Mouse (Mus musculus) heart, embryonic 15.5 days (tissue): ENCODE measurements around the gene Ppm1n. TPM values are rescaled to one million over a fixed set of nuclear protein-coding genes. Genes with fewer than 3 reads are reported as not detected.
"Not testable (repeated sequence)": the region's sequence is repeated elsewhere in the genome, so short reads cannot be mapped to it uniquely, and the experiment has no call there.

Experiments
- ATAC-seq: fragments of 200-750 bp; cut with Nextera tagmentation; replicated peaks from 2 replicates; pipeline ENCODE4 v1.8.0; 2017; ENCODE audit warnings: low read depth, moderate TSS enrichment; ENCODE audit not compliant: insufficient number of reproducible peaks, insufficient read depth, low FRiP score
- H3K27ac ChIP-seq: fragments of 300-500 bp; sonication (generic); 2 replicates; pipeline ENCODE4 v1.5.1; 2015; ENCODE audit warnings: mild to moderate bottlenecking, inconsistent platforms
- H3K27me3 ChIP-seq: fragments of 300-500 bp; sonication (generic); 2 replicates; pipeline ENCODE4 v1.6.1; 2015; ENCODE audit warnings: inconsistent platforms
- H3K36me3 ChIP-seq: fragments of 300-500 bp; sonication (generic); 2 replicates; pipeline ENCODE4 v1.6.1; 2015; ENCODE audit warnings: mild to moderate bottlenecking, inconsistent platforms
- H3K4me1 ChIP-seq: fragments of 300-500 bp; sonication (generic); replicated peaks from 2 replicates; pipeline ENCODE4 v1.6.1; 2015; ENCODE audit warnings: inconsistent platforms
- H3K4me2 ChIP-seq: fragments of 300-500 bp; sonication (generic); 2 replicates; pipeline ENCODE4 v1.6.1; 2015; ENCODE audit warnings: inconsistent platforms, mild to moderate bottlenecking, moderate library complexity
- H3K4me3 ChIP-seq: fragments of 300-500 bp; sonication (generic); 2 replicates; pipeline ENCODE4 v1.5.1; 2015; ENCODE audit warnings: mild to moderate bottlenecking, inconsistent platforms
- H3K9ac ChIP-seq: fragments of 300-500 bp; sonication (generic); 2 replicates; pipeline ENCODE4 v1.6.1; 2015; ENCODE audit warnings: mild to moderate bottlenecking, inconsistent platforms
- H3K9me3 ChIP-seq: fragments of 300-500 bp; sonication (generic); replicated peaks from 2 replicates; pipeline ENCODE4 v1.6.1; 2016; ENCODE audit warnings: inconsistent platforms
- WGBS: fragments of 180-500 bp; shearing (Covaris S2); methylation state at CpG from one replicate; pipeline ENCODE4 v1.1.7; 2015; ENCODE audit warnings: mixed read lengths; 5-methylcytosine and 5-hydroxymethylcytosine counted together
- polyA plus RNA-seq: library from polyadenylated mRNA; unstranded; fragments of >200 nt; fragmentation: Nextera tagmentation; extraction: Ambion mirVana; gene quantifications from 2 replicates; pipeline ENCODE4 v1.2.1, GENCODE M21; 2015

Ppm1n gene
- polyA plus RNA-seq, 1 experiment from 2014 or later, result 0.16 TPM

- Histone ChIP-seq H3K4me2 (no peak overlapping the region), H3K9me3 (no peaks in the 10 kb centered on the region), H3K27ac (no peak overlapping the region), H3K36me3 (no peaks in the 10 kb centered on the region), H3K9ac (no peak overlapping the region), H3K27me3 (peaks cover 26% of the 10 kb centered on the region), H3K4me3 (no peak overlapping the region), H3K4me1 (peaks cover 22% of the 10 kb centered on the region)
- 18% methylated on average over 3 of the region's 3 CpGs for WGBS
- no peak for ATAC-seq
Observed at GRCm38 (mm10) chr7:19299194-19299593, 19.3 kb upstream of the Ppm1n start.

- WGBS, result 80% methylated on average over 5 of the region's 5 CpGs
- peaks cover 14% of the 10 kb centered on the region for H3K4me1 ChIP-seq
Observed at GRCm38 (mm10) chr7:19297794-19298193, 17.9 kb upstream of the Ppm1n start.

GRCm38 (mm10) chr7:19297034-19297433, 17.2 kb upstream of the Ppm1n start:
- Histone ChIP-seq H3K36me3 (no peaks in the 10 kb centered on the region), H3K27ac (no peak overlapping the region), H3K4me3 (no peak overlapping the region), H3K9ac (no peak overlapping the region), H3K4me1 (peaks cover 13% of the 10 kb centered on the region), H3K27me3 (peaks cover 6% of the 10 kb centered on the region), H3K9me3 (no peaks in the 10 kb centered on the region), H3K4me2 (no peak overlapping the region)
- WGBS, result 86% methylated on average over 6 of the region's 6 CpGs
- ATAC-seq, result no peak

More at GRCm38 (mm10) chr7:19297794-19298193, 17.9 kb upstream of the Ppm1n start:
- Histone ChIP-seq H3K27ac (no peak overlapping the region), H3K36me3 (no peaks in the 10 kb centered on the region), H3K9me3 (no peaks in the 10 kb centered on the region), H3K9ac (no peak overlapping the region), H3K27me3 (peaks cover 14% of the 10 kb centered on the region), H3K4me2 (no peak overlapping the region), H3K4me3 (no peak overlapping the region)
- ATAC-seq, result no peak

DNA sequence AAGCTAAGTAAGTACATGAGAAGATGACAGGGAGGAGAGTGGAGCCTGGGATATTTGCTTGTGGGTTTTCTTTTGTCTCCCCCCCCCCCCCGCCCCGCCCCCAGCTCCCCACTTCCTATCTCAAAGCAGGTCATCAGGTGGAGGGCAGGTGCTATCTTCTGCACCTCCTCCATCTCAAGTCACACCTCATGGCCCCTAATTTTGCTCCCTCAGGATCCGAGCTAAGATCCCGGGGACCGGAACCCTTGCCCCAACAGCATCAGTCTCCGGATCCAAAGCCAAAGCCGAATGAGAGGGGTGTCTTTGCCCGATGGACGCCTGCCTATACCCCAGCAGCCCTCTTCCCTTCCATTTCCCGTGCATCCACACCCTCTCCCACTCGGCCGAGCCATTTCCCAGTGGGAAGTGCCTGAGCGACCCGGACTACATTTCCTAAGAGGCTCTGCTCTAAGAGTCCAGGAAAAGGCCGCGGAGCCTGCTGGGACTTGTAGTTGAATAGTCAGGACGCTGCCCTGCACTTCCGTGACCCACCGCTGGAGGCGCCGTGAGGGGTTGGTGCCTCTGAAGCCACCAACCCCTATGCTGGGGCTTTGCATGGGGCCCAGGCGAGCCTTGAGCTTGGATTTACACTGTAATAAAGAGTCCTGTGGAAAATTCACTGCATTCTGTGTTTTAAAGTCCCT, 15.8 kb upstream of the Ppm1n start:
- no peaks in the 10 kb centered on the region for H3K27me3 ChIP-seq
- H3K9ac ChIP-seq, result peak overlapping the region; percentile 38; the same call in 1 of the 2 replicates
- no peaks in the 10 kb centered on the region for H3K36me3 ChIP-seq
- peak; percentile 43 for ATAC-seq
- no peaks in the 10 kb centered on the region for H3K9me3 ChIP-seq
- 13% methylated on average over 20 of the region's 22 CpGs for WGBS
- peak overlapping the region; percentile 66 for H3K4me2 ChIP-seq
- H3K27ac ChIP-seq, result no peak overlapping the region
- peaks cover 17% of the 10 kb centered on the region for H3K4me1 ChIP-seq
- H3K4me3 ChIP-seq, result peak overlapping the region; percentile 42

DNA sequence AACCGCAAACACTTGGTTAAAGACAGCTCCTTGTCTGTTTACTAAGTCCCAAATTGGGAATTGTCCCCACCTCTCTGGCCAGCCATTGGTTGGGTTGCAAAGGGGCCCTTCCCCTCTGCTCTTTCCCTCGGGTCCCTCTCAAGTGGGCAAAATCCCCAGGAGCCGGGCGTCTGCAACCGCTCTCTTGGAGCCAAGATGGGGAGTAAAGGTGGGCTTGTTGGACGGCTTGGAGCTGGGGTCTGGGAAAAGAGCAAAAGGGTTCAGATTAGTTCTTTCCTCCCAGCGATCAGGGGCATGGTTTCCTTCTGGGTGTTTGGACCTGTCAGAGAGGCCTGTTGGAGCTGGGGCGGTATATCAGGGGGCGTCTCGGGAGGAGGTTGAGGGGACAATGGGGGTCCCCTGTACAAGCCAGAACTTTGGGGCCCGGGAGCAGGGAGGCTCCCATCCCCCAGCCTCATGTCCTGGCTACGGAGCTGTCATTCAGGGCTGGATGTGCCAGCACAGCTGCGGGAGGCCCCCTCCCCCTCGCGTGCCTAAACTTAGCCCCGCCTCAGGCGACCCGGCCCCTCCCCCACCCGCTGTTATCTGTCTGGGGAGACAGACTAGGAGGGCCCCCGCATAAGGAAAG, 11.2 kb upstream of the Ppm1n start:
- Histone ChIP-seq H3K9ac (peak overlapping the region; percentile 53), H3K27ac (peak overlapping the region; percentile 66), H3K4me3 (peak overlapping the region; percentile 57), H3K4me2 (peak overlapping the region; percentile 84), H3K27me3 (0 out of 2 replicates have a peak, but pooled peaks cover 3% of the 10 kb centered on the region), H3K9me3 (no peaks in the 10 kb centered on the region), H3K36me3 (no peaks in the 10 kb centered on the region), H3K4me1 (peaks cover 18% of the 10 kb centered on the region)
- WGBS, result 0% methylated on average over 20 of the region's 20 CpGs
- peak; percentile 77 for ATAC-seq

DNA sequence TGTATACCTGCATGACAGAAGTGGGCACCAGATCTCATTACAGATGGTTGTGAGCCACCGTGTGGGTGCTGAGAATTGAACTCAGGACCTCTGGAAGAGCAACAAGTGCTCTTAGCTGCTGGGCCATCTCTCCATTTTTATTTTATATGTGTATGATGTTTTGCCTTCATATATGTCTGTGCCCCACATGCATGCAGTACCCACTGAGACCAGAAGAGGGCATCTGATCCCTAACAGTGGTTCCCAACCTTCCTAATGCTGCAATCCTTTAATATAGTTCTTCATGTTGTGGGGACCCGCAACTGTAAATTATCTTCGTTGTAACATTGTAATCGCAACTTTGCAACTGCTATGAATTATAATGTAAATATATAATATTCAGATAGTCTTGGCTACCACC, 4.9 kb upstream of the Ppm1n start:
- H3K4me1 ChIP-seq, result peaks cover 12% of the 10 kb centered on the region
- WGBS, result 28% methylated on average over 4 of the region's 4 CpGs

DNA sequence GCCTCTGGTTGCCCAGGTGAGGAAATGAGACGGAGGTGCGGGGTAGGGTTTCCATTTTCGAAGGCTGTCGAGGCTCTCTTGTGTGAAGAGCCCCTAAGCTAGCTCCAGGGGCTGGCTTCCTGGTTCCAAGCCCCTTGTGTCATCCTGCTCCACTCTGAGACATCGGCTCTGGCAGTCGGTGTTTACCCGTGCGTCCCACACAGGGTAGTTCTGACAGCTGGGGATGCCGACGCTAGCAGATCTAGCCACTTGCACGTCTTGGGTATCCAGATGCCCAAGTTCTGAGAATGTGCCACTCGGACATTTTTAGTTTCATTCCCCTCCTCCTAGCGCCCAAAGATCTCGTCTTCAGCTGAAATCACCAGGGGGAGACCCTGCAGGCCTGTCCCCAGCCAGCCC, 3.5 kb upstream of the Ppm1n start:
- H3K9me3 ChIP-seq, result no peaks in the 10 kb centered on the region

More for the DNA sequence above, 4.9 kb upstream of the Ppm1n start:
- no peak overlapping the region for H3K4me3 ChIP-seq
- H3K9ac ChIP-seq, result no peak overlapping the region
- H3K9me3 ChIP-seq, result no peaks in the 10 kb centered on the region
- no peak overlapping the region for H3K27ac ChIP-seq
- peaks cover 44% of the 10 kb centered on the region for H3K27me3 ChIP-seq
- H3K4me2 ChIP-seq, result no peak overlapping the region
- ATAC-seq, result no peak
- H3K36me3 ChIP-seq, result no peaks in the 10 kb centered on the region

DNA sequence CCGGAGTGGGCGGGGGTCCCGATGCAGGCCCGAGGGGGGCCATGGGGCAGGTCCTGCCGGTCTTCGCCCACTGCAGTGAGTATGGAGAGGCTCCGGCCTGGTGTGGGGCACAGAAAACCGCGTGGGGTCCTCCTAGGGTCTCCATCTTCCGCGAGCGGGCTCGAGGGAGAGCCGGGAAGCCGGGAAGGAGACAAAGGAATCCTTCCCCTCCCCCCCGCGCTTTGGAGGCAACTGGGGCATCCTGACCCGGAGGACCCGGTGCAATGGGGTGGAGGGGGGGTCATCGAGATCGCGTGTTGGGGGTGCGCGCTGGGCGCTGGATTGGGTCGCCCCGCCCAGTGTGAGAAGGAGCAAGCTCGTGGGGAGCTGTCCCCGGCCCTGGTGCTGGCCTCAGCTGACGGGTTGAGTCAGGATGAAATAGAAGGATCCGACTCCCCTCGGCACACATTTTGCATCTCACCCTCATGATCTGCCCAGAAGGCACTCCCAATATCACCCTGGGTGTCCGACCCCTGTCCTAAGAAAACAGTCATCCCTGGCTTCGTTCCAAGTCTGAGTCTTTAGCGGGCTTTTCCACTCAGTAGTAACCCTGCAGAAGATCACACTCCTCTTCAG, 3.0 kb upstream of the Ppm1n start:
- Histone ChIP-seq H3K36me3 (no peaks in the 10 kb centered on the region), H3K4me2 (peak overlapping the region; percentile 98), H3K9me3 (no peaks in the 10 kb centered on the region), H3K4me3 (peak overlapping the region; percentile 58), H3K4me1 (peaks cover 20% of the 10 kb centered on the region), H3K27me3 (peaks cover 63% of the 10 kb centered on the region), H3K9ac (no peak overlapping the region; the same call in 1 of the 2 replicates), H3K27ac (no peak overlapping the region)
- ATAC-seq, result peak; percentile 63
- WGBS, result 1% methylated on average over 35 of the region's 35 CpGs

More for the DNA sequence above, 3.5 kb upstream of the Ppm1n start:
- 0 out of 2 replicates have a peak overlapping the region, but pooled peaks have one; percentile 58 for H3K4me3 ChIP-seq
- H3K27ac ChIP-seq, result no peak overlapping the region
- no peak overlapping the region for H3K9ac ChIP-seq
- ATAC-seq, result no peak
- no peaks in the 10 kb centered on the region for H3K36me3 ChIP-seq
- H3K4me2 ChIP-seq, result peak overlapping the region; percentile 98
- peaks cover 58% of the 10 kb centered on the region for H3K27me3 ChIP-seq
- WGBS, result 28% methylated on average over 14 of the region's 14 CpGs
- H3K4me1 ChIP-seq, result peaks cover 20% of the 10 kb centered on the region

DNA sequence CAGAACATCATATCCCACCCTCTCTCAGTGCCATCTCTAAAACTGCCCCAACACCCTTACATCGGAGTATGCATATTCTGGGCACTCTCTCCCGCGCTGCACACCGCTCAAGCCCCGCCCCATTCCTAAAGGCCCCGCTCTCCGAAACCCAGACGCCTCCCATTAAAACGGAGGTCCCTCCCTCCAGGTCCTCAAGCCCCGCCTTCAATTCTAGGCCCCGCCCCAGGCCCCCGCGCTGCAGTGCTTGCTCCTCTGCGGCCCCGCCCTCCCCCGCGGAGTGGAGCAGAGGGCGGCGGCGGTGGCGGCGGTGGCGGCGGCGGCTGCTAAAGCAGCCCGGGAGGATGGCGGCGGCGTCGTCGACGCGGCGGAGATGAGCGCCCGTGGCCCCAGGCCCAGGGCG, 2.5 kb upstream of the Ppm1n start, which contains the start of gene Rtn2:
Gene Rtn2, plus strand, starts transcription at position 240 of the 400 bp plus-strand sequence.
- 1% methylated on average over 37 of the region's 37 CpGs for WGBS
- peak; percentile 66 for ATAC-seq
- Histone ChIP-seq H3K36me3 (no peaks in the 10 kb centered on the region), H3K27me3 (peaks cover 68% of the 10 kb centered on the region), H3K9me3 (no peaks in the 10 kb centered on the region), H3K4me2 (peak within 1 kb of the TSS; percentile 98), H3K4me1 (peaks cover 20% of the 10 kb centered on the region), H3K4me3 (peak within 1 kb of the TSS; percentile 58), H3K9ac (no peak within 1 kb of the TSS; the same call in 1 of the 2 replicates), H3K27ac (no peak within 1 kb of the TSS)

DNA sequence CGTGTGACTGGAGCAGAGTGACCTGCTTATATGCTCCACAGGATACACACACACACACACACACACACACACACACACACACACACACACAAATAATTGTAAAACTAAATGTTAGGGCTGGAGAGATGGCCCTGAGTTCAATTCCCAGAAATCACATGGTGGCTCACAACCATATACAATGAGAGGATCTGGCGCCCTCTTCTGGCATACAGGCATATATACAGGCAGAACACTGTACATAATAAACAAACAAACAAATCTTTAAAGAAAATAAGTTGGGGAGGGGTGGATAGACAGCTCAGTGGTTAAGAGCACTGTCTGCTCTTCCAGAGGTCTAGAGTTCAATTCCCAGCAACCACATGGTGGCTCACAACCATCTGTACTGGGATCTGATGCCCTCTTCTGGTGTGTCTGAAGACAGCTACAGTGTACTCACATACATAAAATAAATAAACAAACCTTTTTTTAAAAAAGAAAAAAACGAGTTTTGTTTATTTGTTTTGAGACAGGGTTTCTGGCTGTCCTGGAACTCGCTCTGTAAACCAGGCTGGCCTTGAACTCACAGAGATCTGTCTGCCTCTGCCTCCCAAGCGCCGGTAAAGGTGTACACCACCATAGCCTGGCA, 1.9 kb upstream of the Ppm1n start:
- 29% methylated on average over 6 of the region's 6 CpGs for WGBS
- not testable (repeated sequence) for H3K9ac ChIP-seq, H3K27ac ChIP-seq, ATAC-seq, H3K36me3 ChIP-seq, H3K9me3 ChIP-seq
- H3K4me1 ChIP-seq, result peaks cover 20% of the 10 kb centered on the region
- peaks cover 69% of the 10 kb centered on the region for H3K27me3 ChIP-seq
- H3K4me2 ChIP-seq, result peak overlapping the region; percentile 98
- peak overlapping the region; percentile 58; the same call in 1 of the 2 replicates for H3K4me3 ChIP-seq

GRCm38 (mm10) chr7:19279052-19279451, 812 bp downstream of the Ppm1n start:
- Histone ChIP-seq H3K9me3 (no peaks in the 10 kb centered on the region), H3K4me3 (peak overlapping the region; percentile 34), H3K27me3 (peaks cover 64% of the 10 kb centered on the region), H3K9ac (no peak overlapping the region), H3K27ac (no peak overlapping the region), H3K4me2 (peak overlapping the region; percentile 60), H3K36me3 (no peaks in the 10 kb centered on the region), H3K4me1 (peaks cover 20% of the 10 kb centered on the region)
- no peak for ATAC-seq
- WGBS, result 4% methylated on average over 34 of the region's 34 CpGs
